Mouse (Mus musculus): ENCODE results near the gene Tex37. TPM values are rescaled to one million over a fixed set of nuclear protein-coding genes. Genes with fewer than 3 reads are reported as not detected.

Tex37 gene
- polyA plus RNA-seq, 1 experiment from 2014 or later, result not detected

GRCm38 (mm10) chr6:70931801-70932200 lies 13.1 kb upstream of the Tex37 start:
- Histone ChIP-seq H3K27me3 (no peaks in the 10 kb centered on the region), H3K36me3 (ENCODE audit: poor library complexity, severe bottlenecking) (no peaks in the 10 kb centered on the region), H3K4me3 (no peak overlapping the region), H3K4me1 (no peaks in the 10 kb centered on the region), H3K4me2 (no peak overlapping the region), H3K27ac (no peak overlapping the region), H3K9me3 (replicated peaks) (no peaks in the 10 kb centered on the region), H3K9ac (no peak overlapping the region)
- 83% methylated on average over 2 of the region's 2 CpGs for WGBS
- no peak for ATAC-seq

GRCm38 (mm10) chr6:70921274-70922074 lies 2.7 kb upstream of the Tex37 start:
- H3K27me3 ChIP-seq, result no peaks in the 10 kb centered on the region
- H3K36me3 ChIP-seq (ENCODE audit: poor library complexity, severe bottlenecking), result no peaks in the 10 kb centered on the region
- no peak overlapping the region for H3K27ac ChIP-seq
- H3K9ac ChIP-seq, result peak overlapping the region; percentile 56
- H3K4me3 ChIP-seq, result peak overlapping the region; percentile 17
- WGBS, result under 1% methylated on average over 22 of the region's 22 CpGs
- H3K4me1 ChIP-seq, result peaks cover 10% of the 10 kb centered on the region
- ATAC-seq, result peak; percentile 81
- no peaks in the 10 kb centered on the region for H3K9me3 ChIP-seq (replicated peaks)
- peak overlapping the region; percentile 55 for H3K4me2 ChIP-seq

GRCm38 (mm10) chr6:70912396-70912765 lies 6.3 kb downstream of the Tex37 start:
- Histone ChIP-seq H3K9ac (no peak overlapping the region), H3K4me2 (peak overlapping the region; percentile 46), H3K27me3 (0 out of 2 replicates have a peak, but pooled peaks cover 7% of the 10 kb centered on the region), H3K9me3 (replicated peaks) (no peaks in the 10 kb centered on the region), H3K27ac (no peak overlapping the region), H3K36me3 (ENCODE audit: poor library complexity, severe bottlenecking) (no peaks in the 10 kb centered on the region), H3K4me1 (peaks cover 6% of the 10 kb centered on the region; the same call in 1 of the 2 replicates), H3K4me3 (no peak overlapping the region)
- 66% methylated on average over 7 of the region's 7 CpGs for WGBS
- peak; percentile 52 for ATAC-seq

- peak overlapping the region; percentile 46 for H3K4me2 ChIP-seq
- H3K4me3 ChIP-seq, result peak overlapping the region; percentile 5; the same call in 1 of the 2 replicates
- H3K27me3 ChIP-seq, result 0 out of 2 replicates have a peak, but pooled peaks cover 7% of the 10 kb centered on the region
- 11% methylated on average over 20 of the region's 20 CpGs for WGBS
- ATAC-seq, result peak; percentile 82
- H3K4me1 ChIP-seq, result peaks cover 6% of the 10 kb centered on the region; the same call in 1 of the 2 replicates
- peaks cover 3% of the 10 kb centered on the region; the same call in 1 of the 2 replicates for H3K36me3 ChIP-seq (ENCODE audit: poor library complexity, severe bottlenecking)
- no peaks in the 10 kb centered on the region for H3K9me3 ChIP-seq (replicated peaks)
- H3K9ac ChIP-seq, result no peak overlapping the region
- no peak overlapping the region for H3K27ac ChIP-seq
These were observed 6.9 kb downstream of the Tex37 start for GRCm38 (mm10) chr6:70911668-70912395.

GRCm38 (mm10) chr6:70910285-70910684 lies 8.4 kb downstream of the Tex37 start:
- no peak overlapping the region for H3K4me2 ChIP-seq
- 0 out of 2 replicates have a peak, but pooled peaks cover 7% of the 10 kb centered on the region for H3K27me3 ChIP-seq
- H3K4me1 ChIP-seq, result peaks cover 6% of the 10 kb centered on the region; the same call in 1 of the 2 replicates
- peaks cover 19% of the 10 kb centered on the region for H3K36me3 ChIP-seq (ENCODE audit: poor library complexity, severe bottlenecking)
- H3K9me3 ChIP-seq (replicated peaks), result no peaks in the 10 kb centered on the region
- no peak overlapping the region for H3K9ac ChIP-seq
- no peak for ATAC-seq
- no peak overlapping the region for H3K27ac ChIP-seq
- WGBS, result 78% methylated on average over 4 of the region's 4 CpGs
- H3K4me3 ChIP-seq, result no peak overlapping the region

- no peak for ATAC-seq
- H3K9me3 ChIP-seq (replicated peaks), result no peaks in the 10 kb centered on the region
These were observed 9.2 kb downstream of the Tex37 start for GRCm38 (mm10) chr6:70909572-70909971.

GRCm38 (mm10) chr6:70903689-70904088 lies 15.0 kb downstream of the Tex37 start:
- Histone ChIP-seq H3K9ac (no peak overlapping the region), H3K9me3 (replicated peaks) (no peaks in the 10 kb centered on the region), H3K4me1 (peaks cover 13% of the 10 kb centered on the region), H3K36me3 (ENCODE audit: poor library complexity, severe bottlenecking) (peaks cover 50% of the 10 kb centered on the region), H3K4me3 (no peak overlapping the region), H3K4me2 (no peak overlapping the region), H3K27me3 (no peaks in the 10 kb centered on the region), H3K27ac (no peak overlapping the region)
- WGBS, result 89% methylated on average over 5 of the region's 5 CpGs
- no peak for ATAC-seq

More at GRCm38 (mm10) chr6:70909572-70909971, 9.2 kb downstream of the Tex37 start:
- 0 out of 2 replicates have a peak, but pooled peaks cover 7% of the 10 kb centered on the region for H3K27me3 ChIP-seq
- peaks cover 21% of the 10 kb centered on the region for H3K36me3 ChIP-seq (ENCODE audit: poor library complexity, severe bottlenecking)
- no peak overlapping the region for H3K27ac ChIP-seq
- H3K4me1 ChIP-seq, result peaks cover 6% of the 10 kb centered on the region; the same call in 1 of the 2 replicates
- H3K9ac ChIP-seq, result no peak overlapping the region
- no peak overlapping the region for H3K4me2 ChIP-seq
- no peak overlapping the region for H3K4me3 ChIP-seq
- 95% methylated on average over 7 of the region's 7 CpGs for WGBS

- WGBS, result 5% methylated on average over 8 of the region's 8 CpGs
- Histone ChIP-seq H3K36me3 (ENCODE audit: poor library complexity, severe bottlenecking) (peaks cover 63% of the 10 kb centered on the region), H3K27ac (peak overlapping the region; percentile 44), H3K9ac (no peak overlapping the region), H3K4me2 (no peak overlapping the region; the same call in 1 of the 2 replicates), H3K27me3 (no peaks in the 10 kb centered on the region), H3K9me3 (replicated peaks) (no peaks in the 10 kb centered on the region), H3K4me1 (peaks cover 13% of the 10 kb centered on the region), H3K4me3 (no peak overlapping the region)
- peak; percentile 81 for ATAC-seq
These were observed 19.1 kb downstream of the Tex37 start for GRCm38 (mm10) chr6:70899594-70900003.

GRCm38 (mm10) chr6:70898166-70898565 lies 20.6 kb downstream of the Tex37 start:
- H3K36me3 ChIP-seq (ENCODE audit: poor library complexity, severe bottlenecking), result peaks cover 67% of the 10 kb centered on the region
- WGBS, result 77% methylated on average over 6 of the region's 6 CpGs
- no peak overlapping the region for H3K4me3 ChIP-seq
- H3K4me1 ChIP-seq, result peaks cover 13% of the 10 kb centered on the region
- H3K27ac ChIP-seq, result no peak overlapping the region
- no peaks in the 10 kb centered on the region for H3K9me3 ChIP-seq (replicated peaks)
- H3K4me2 ChIP-seq, result no peak overlapping the region
- no peak for ATAC-seq
- H3K27me3 ChIP-seq, result no peaks in the 10 kb centered on the region
- no peak overlapping the region for H3K9ac ChIP-seq

- no peak for ATAC-seq
- H3K4me2 ChIP-seq, result no peak overlapping the region
- no peak overlapping the region for H3K9ac ChIP-seq
- H3K4me3 ChIP-seq, result no peak overlapping the region
- peaks cover 88% of the 10 kb centered on the region for H3K36me3 ChIP-seq (ENCODE audit: poor library complexity, severe bottlenecking)
- H3K27ac ChIP-seq, result no peak overlapping the region
- 90% methylated on average over 11 of the region's 11 CpGs for WGBS
- H3K27me3 ChIP-seq, result no peaks in the 10 kb centered on the region
- no peaks in the 10 kb centered on the region for H3K4me1 ChIP-seq
- H3K9me3 ChIP-seq (replicated peaks), result no peaks in the 10 kb centered on the region
These were observed 30.7 kb downstream of the Tex37 start for GRCm38 (mm10) chr6:70887993-70888392.

GRCm38 (mm10) chr6:70880714-70881304 lies 37.9 kb downstream of the Tex37 start:
- Histone ChIP-seq H3K9me3 (replicated peaks) (no peaks in the 10 kb centered on the region), H3K27me3 (no peaks in the 10 kb centered on the region), H3K4me3 (no peak overlapping the region), H3K4me1 (peaks cover 10% of the 10 kb centered on the region), H3K36me3 (ENCODE audit: poor library complexity, severe bottlenecking) (peaks cover 42% of the 10 kb centered on the region), H3K27ac (no peak overlapping the region), H3K9ac (no peak overlapping the region), H3K4me2 (no peak overlapping the region)
- WGBS, result 14% methylated on average over 5 of the region's 5 CpGs
- ATAC-seq, result peak; percentile 55

GRCm38 (mm10) chr6:70875017-70875416 lies 43.7 kb downstream of the Tex37 start:
- no peak overlapping the region for H3K27ac ChIP-seq
- peaks cover 31% of the 10 kb centered on the region for H3K4me1 ChIP-seq
- H3K9me3 ChIP-seq (replicated peaks), result no peaks in the 10 kb centered on the region
- no peak for ATAC-seq
- no peaks in the 10 kb centered on the region for H3K27me3 ChIP-seq
- WGBS, result 95% methylated on average over 1 of the region's 1 CpGs
- H3K4me3 ChIP-seq, result no peak overlapping the region
- no peak overlapping the region for H3K9ac ChIP-seq
- peaks cover 16% of the 10 kb centered on the region; the same call in 1 of the 2 replicates for H3K36me3 ChIP-seq (ENCODE audit: poor library complexity, severe bottlenecking)
- H3K4me2 ChIP-seq, result no peak overlapping the region

Data from forebrain, embryonic 13.5 days (tissue).